Mouse (Mus musculus): ENCODE data around the gene Ubash3b. TPM values are rescaled to one million over a fixed set of nuclear protein-coding genes. Genes with fewer than 3 reads are reported as not detected.

Ubash3b gene
- polyA plus RNA-seq, 1 experiment = 1.6 TPM

- H3K27me3 ChIP-seq (ENCODE audit: control insufficient read depth, insufficient read depth, low read length) = no peaks in the 10 kb centered on the region
- no peak overlapping the region for H3K4me3 ChIP-seq (ENCODE audit: low read depth, low read length)
- no peak for TF ChIP-seq POLR2A (IDR thresholded peaks at IDR 0.05; ENCODE audit: low read depth, low read length)
- TF ChIP-seq CTCF (IDR thresholded peaks at IDR 0.05; ENCODE audit: extremely low read depth, insufficient read length, insufficient replicate concordance, low read depth, low read length) = no peak
- WGBS = 61% methylated on average over 3 of the region's 3 CpGs
- no peaks in the 10 kb centered on the region for H3K36me3 ChIP-seq (ENCODE audit: control insufficient read depth, insufficient read depth, low read length)
- peak overlapping the region; percentile 29; the same call in 1 of the 2 replicates for H3K27ac ChIP-seq (ENCODE audit: insufficient read depth, low read depth, low read length)
- H3K4me1 ChIP-seq (ENCODE audit: control insufficient read depth, insufficient read depth, insufficient read length, low read length) = peaks cover 2% of the 10 kb centered on the region; the same call in 1 of the 2 replicates
Measured at GRCm38 (mm10) chr9:41071906-41072511, 89.5 kb downstream of the Ubash3b start.

- Histone ChIP-seq H3K27ac (ENCODE audit: insufficient read depth, low read depth, low read length) (no peak overlapping the region), H3K36me3 (ENCODE audit: control insufficient read depth, insufficient read depth, low read length) (no peaks in the 10 kb centered on the region), H3K4me3 (ENCODE audit: low read depth, low read length) (no peak overlapping the region), H3K4me1 (ENCODE audit: control insufficient read depth, insufficient read depth, insufficient read length, low read length) (peaks cover 2% of the 10 kb centered on the region; the same call in 1 of the 2 replicates), H3K27me3 (ENCODE audit: control insufficient read depth, insufficient read depth, low read length) (no peaks in the 10 kb centered on the region)
- TF ChIP-seq CTCF (IDR thresholded peaks at IDR 0.05; ENCODE audit: extremely low read depth, insufficient read length, insufficient replicate concordance, low read depth, low read length) (no peak), POLR2A (IDR thresholded peaks at IDR 0.05; ENCODE audit: low read depth, low read length) (no peak)
- WGBS = 49% methylated on average over 5 of the region's 5 CpGs
Measured at GRCm38 (mm10) chr9:41070761-41071181, 90.7 kb downstream of the Ubash3b start.

DNA sequence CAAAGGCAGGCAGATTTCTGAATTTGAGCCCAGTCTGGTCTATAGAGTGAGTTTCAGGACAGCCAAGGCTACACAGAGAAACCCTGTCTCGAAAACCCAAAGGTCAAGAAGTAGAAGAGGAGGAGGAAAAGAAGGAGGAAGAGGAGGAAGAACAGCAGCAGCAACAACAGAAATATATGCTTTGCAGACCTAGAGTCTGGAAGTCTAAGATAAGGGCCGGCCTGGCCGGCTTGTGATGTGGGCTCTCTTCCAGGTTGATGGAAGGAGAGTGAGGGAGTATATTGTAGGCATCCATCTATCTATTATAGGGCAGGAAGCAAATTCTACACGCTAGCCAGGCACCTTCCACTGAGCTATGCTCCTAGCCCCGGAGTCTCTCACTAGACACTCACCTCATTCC lies 92.0 kb downstream of the Ubash3b start:
- 69% methylated on average over 5 of the region's 5 CpGs for WGBS
- Histone ChIP-seq H3K27ac (ENCODE audit: insufficient read depth, low read depth, low read length) (no peak overlapping the region), H3K4me3 (ENCODE audit: low read depth, low read length) (no peak overlapping the region), H3K36me3 (ENCODE audit: control insufficient read depth, insufficient read depth, low read length) (no peaks in the 10 kb centered on the region), H3K4me1 (ENCODE audit: control insufficient read depth, insufficient read depth, insufficient read length, low read length) (peaks cover 2% of the 10 kb centered on the region; the same call in 1 of the 2 replicates), H3K27me3 (ENCODE audit: control insufficient read depth, insufficient read depth, low read length) (no peaks in the 10 kb centered on the region)
- TF ChIP-seq POLR2A (IDR thresholded peaks at IDR 0.05; ENCODE audit: low read depth, low read length) = no peak
- no peak for TF ChIP-seq CTCF (IDR thresholded peaks at IDR 0.05; ENCODE audit: extremely low read depth, insufficient read length, insufficient replicate concordance, low read depth, low read length)

- H3K4me1 ChIP-seq (ENCODE audit: control insufficient read depth, insufficient read depth, insufficient read length, low read length) = no peaks in the 10 kb centered on the region
- H3K36me3 ChIP-seq (ENCODE audit: control insufficient read depth, insufficient read depth, low read length) = no peaks in the 10 kb centered on the region
- 49% methylated on average over 5 of the region's 5 CpGs for WGBS
- H3K27me3 ChIP-seq (ENCODE audit: control insufficient read depth, insufficient read depth, low read length) = no peaks in the 10 kb centered on the region
- no peak overlapping the region for H3K27ac ChIP-seq (ENCODE audit: insufficient read depth, low read depth, low read length)
- TF ChIP-seq CTCF (IDR thresholded peaks at IDR 0.05; ENCODE audit: extremely low read depth, insufficient read length, insufficient replicate concordance, low read depth, low read length) = no peak
- TF ChIP-seq POLR2A (IDR thresholded peaks at IDR 0.05; ENCODE audit: low read depth, low read length) = no peak
- H3K4me3 ChIP-seq (ENCODE audit: low read depth, low read length) = no peak overlapping the region
Measured at GRCm38 (mm10) chr9:41061446-41061845, 100.1 kb downstream of the Ubash3b start.

DNA sequence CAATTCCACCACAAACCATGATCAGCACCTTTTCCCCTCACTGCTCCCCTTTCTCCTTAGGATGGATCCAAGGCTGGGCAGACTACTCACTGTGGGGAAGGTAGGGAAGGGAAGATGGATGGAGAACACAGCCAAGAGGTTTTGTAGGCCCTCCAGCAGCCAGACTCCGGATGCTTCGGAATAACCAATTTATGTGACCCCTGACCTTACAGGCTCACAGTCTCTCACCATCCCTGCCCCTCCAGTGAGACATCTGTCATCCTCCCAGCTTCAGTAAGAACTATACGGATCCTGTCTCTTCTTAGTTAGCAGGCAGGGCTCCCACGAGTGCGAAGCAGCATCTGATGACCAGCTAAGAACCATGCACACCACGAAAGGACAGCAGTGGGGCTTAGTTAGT lies 100.9 kb downstream of the Ubash3b start:
- TF ChIP-seq CTCF (IDR thresholded peaks at IDR 0.05; ENCODE audit: extremely low read depth, insufficient read length, insufficient replicate concordance, low read depth, low read length) = no peak
- no peak for TF ChIP-seq POLR2A (IDR thresholded peaks at IDR 0.05; ENCODE audit: low read depth, low read length)
- Histone ChIP-seq H3K36me3 (ENCODE audit: control insufficient read depth, insufficient read depth, low read length) (no peaks in the 10 kb centered on the region), H3K27me3 (ENCODE audit: control insufficient read depth, insufficient read depth, low read length) (no peaks in the 10 kb centered on the region), H3K4me1 (ENCODE audit: control insufficient read depth, insufficient read depth, insufficient read length, low read length) (no peaks in the 10 kb centered on the region), H3K4me3 (ENCODE audit: low read depth, low read length) (no peak overlapping the region), H3K27ac (ENCODE audit: insufficient read depth, low read depth, low read length) (no peak overlapping the region)
- 72% methylated on average over 6 of the region's 6 CpGs for WGBS

- WGBS = 32% methylated on average over 8 of the region's 8 CpGs
- Histone ChIP-seq H3K27ac (ENCODE audit: insufficient read depth, low read depth, low read length) (no peak overlapping the region), H3K27me3 (ENCODE audit: control insufficient read depth, insufficient read depth, low read length) (no peaks in the 10 kb centered on the region), H3K36me3 (ENCODE audit: control insufficient read depth, insufficient read depth, low read length) (no peaks in the 10 kb centered on the region), H3K4me1 (ENCODE audit: control insufficient read depth, insufficient read depth, insufficient read length, low read length) (no peaks in the 10 kb centered on the region), H3K4me3 (ENCODE audit: low read depth, low read length) (no peak overlapping the region)
- TF ChIP-seq POLR2A (IDR thresholded peaks at IDR 0.05; ENCODE audit: low read depth, low read length) (no peak), CTCF (IDR thresholded peaks at IDR 0.05; ENCODE audit: extremely low read depth, insufficient read length, insufficient replicate concordance, low read depth, low read length) (no peak)
Measured at GRCm38 (mm10) chr9:41058765-41059535, 102.5 kb downstream of the Ubash3b start.

- 79% methylated on average over 9 of the region's 9 CpGs for WGBS
- TF ChIP-seq POLR2A (IDR thresholded peaks at IDR 0.05; ENCODE audit: low read depth, low read length) = no peak
- no peak for TF ChIP-seq CTCF (IDR thresholded peaks at IDR 0.05; ENCODE audit: extremely low read depth, insufficient read length, insufficient replicate concordance, low read depth, low read length)
- H3K36me3 ChIP-seq (ENCODE audit: control insufficient read depth, insufficient read depth, low read length) = no peaks in the 10 kb centered on the region
- no peak overlapping the region for H3K27ac ChIP-seq (ENCODE audit: insufficient read depth, low read depth, low read length)
- no peak overlapping the region for H3K4me3 ChIP-seq (ENCODE audit: low read depth, low read length)
- no peaks in the 10 kb centered on the region for H3K4me1 ChIP-seq (ENCODE audit: control insufficient read depth, insufficient read depth, insufficient read length, low read length)
- H3K27me3 ChIP-seq (ENCODE audit: control insufficient read depth, insufficient read depth, low read length) = no peaks in the 10 kb centered on the region
Measured at GRCm38 (mm10) chr9:41054166-41054565, 107.3 kb downstream of the Ubash3b start.
